Mouse (Mus musculus) cortical plate, adult 2 months (tissue): ENCODE measurements around the gene Gm15737. TPM values are rescaled to one million over a fixed set of nuclear protein-coding genes. Genes with fewer than 3 reads are reported as not detected.

Source experiments
- H3K27ac ChIP-seq: fragments of 200-500 bp; 2 replicates; pipeline ENCODE4 v1.5.1; 2012; ENCODE audit warnings: low read length, control low read depth, inconsistent platforms; ENCODE audit not compliant: insufficient read depth
- H3K4me1 ChIP-seq: fragments of 200-500 bp; 2 replicates; pipeline ENCODE4 v1.6.1; 2011; ENCODE audit warnings: low read length; ENCODE audit not compliant: control insufficient read depth, insufficient read depth
- H3K4me3 ChIP-seq: fragments of 200-500 bp; 2 replicates; pipeline ENCODE4 v1.5.1; 2011; ENCODE audit warnings: mild to moderate bottlenecking, low read length, control low read depth; ENCODE audit not compliant: insufficient read depth
- CTCF ChIP-seq: fragments of 200-500 bp; IDR thresholded peaks from 2 replicates; pipeline ENCODE4 v1.5.1; 2011; ENCODE audit warnings: mild to moderate bottlenecking, control low read depth, low read length; ENCODE audit not compliant: insufficient read depth; ENCODE audit errors: extremely low read depth
- POLR2A ChIP-seq: fragments of 200-500 bp; IDR thresholded peaks from 2 replicates; pipeline ENCODE4 v1.6.1; 2011; ENCODE audit warnings: mild to moderate bottlenecking, low read length, control low read depth; ENCODE audit not compliant: insufficient read depth; ENCODE audit errors: extremely low read depth
- polyA plus RNA-seq: library from polyadenylated mRNA; depleted of rRNA; stranded (reverse); fragments of >200 nt; gene quantifications from 2 replicates; pipeline ENCODE4 v1.2.3, GENCODE M21; 2012; rRNA removed

Gene Gm15737
- polyA plus RNA-seq, 1 experiment: not detected

- H3K27ac ChIP-seq: no peak overlapping the region
- TF ChIP-seq POLR2A (no peak), CTCF (no peak)
- no peak overlapping the region for H3K4me3 ChIP-seq
- no peaks in the 10 kb centered on the region for H3K4me1 ChIP-seq
Observed at GRCm38 (mm10) chr6:92891535-92891934, 22.4 kb downstream of the Gm15737 start.

DNA sequence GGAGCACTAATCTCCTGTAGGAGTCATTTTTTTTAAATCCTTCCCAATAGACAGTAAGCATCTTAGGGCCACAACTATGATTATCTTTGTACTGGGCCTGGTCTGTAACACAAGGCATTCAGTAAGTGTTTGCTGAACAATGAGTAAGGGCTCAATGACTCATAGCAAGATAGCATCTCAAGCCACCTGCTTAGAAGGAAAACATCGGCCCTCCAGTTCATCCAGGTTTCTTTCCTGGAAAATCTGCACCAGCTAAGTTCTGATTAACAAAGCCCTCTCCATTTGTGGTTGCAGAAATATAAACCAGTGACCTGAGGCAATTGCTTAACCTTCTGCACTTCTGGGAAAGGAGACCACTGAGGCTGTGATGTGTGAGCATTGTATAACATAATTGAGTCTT is 34.9 kb downstream of the Gm15737 start:
- no peak overlapping the region for H3K4me3 ChIP-seq
- H3K4me1 ChIP-seq: no peaks in the 10 kb centered on the region
- no peak overlapping the region for H3K27ac ChIP-seq
- TF ChIP-seq POLR2A: no peak
- TF ChIP-seq CTCF: no peak

DNA sequence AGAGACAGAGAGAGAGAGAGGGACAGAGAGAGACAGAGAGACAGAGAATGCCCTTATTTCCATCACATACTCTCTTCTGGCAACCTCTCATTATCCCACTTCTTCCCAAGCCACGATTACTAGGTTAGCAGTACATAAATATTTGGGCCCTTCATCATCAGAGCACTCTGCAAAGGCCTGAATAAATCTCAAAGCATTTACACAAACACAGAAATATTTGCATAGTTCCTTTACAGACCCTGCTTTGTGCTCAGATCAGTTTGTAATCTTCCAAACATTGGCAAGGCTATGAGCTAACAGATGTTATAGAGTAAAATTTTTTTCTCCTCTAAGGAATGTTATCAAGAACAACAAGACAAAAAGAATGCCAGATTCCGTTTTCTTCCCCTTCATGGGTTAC is 35.3 kb downstream of the Gm15737 start:
- H3K4me3 ChIP-seq: no peak overlapping the region
- no peak overlapping the region for H3K27ac ChIP-seq
- no peak for TF ChIP-seq POLR2A
- no peak for TF ChIP-seq CTCF
- H3K4me1 ChIP-seq: no peaks in the 10 kb centered on the region

DNA sequence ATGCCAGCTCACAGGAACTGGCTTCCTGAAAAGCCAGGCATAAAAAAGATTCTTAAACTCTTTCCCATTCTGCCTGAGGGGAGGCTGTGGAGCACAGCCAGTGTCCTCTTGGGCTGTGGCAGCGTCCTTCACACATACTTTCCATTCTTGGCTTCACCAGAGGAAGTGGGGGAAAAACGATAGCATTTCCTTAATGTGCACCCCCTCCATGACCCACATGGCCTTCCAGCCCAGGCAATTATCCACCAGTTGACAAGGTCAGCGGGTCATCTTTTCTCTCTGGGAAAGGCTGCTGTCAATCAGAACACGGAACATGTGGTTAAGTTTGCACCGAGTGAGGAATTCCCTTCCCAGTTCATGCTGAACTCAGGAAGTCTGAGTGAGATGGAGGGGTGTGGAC is 36.8 kb downstream of the Gm15737 start:
- no peak for TF ChIP-seq POLR2A
- TF ChIP-seq CTCF: no peak
- H3K27ac ChIP-seq: no peak overlapping the region
- H3K4me3 ChIP-seq: no peak overlapping the region
- H3K4me1 ChIP-seq: no peaks in the 10 kb centered on the region

DNA sequence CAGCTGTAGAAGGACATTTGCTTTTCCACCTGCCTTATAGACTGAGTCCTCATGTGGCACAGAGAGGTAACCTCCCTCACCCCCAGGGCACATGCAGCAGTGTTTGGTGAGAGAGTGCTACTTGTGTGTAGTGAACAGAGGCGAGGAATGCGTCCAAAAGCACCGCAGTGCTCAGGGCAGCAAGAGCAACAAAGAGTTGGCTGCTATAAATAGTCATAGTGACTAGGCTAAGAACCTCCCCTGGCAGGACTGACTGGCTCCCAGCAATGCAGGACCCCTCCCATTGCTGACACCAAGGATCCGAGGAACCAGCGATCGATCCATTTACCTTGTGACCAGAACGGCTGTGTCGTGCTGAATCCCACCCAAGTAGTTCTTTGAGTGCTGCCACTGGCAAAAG is 40.2 kb downstream of the Gm15737 start:
- H3K27ac ChIP-seq: no peak overlapping the region
- no peaks in the 10 kb centered on the region for H3K4me1 ChIP-seq
- H3K4me3 ChIP-seq: no peak overlapping the region
- no peak for TF ChIP-seq CTCF
- TF ChIP-seq POLR2A: no peak

- TF ChIP-seq POLR2A: no peak
- no peak for TF ChIP-seq CTCF
- H3K4me3 ChIP-seq: no peak overlapping the region
- H3K27ac ChIP-seq: no peak overlapping the region
- H3K4me1 ChIP-seq: no peaks in the 10 kb centered on the region
Observed at GRCm38 (mm10) chr6:92910611-92911010, 41.5 kb downstream of the Gm15737 start.

DNA sequence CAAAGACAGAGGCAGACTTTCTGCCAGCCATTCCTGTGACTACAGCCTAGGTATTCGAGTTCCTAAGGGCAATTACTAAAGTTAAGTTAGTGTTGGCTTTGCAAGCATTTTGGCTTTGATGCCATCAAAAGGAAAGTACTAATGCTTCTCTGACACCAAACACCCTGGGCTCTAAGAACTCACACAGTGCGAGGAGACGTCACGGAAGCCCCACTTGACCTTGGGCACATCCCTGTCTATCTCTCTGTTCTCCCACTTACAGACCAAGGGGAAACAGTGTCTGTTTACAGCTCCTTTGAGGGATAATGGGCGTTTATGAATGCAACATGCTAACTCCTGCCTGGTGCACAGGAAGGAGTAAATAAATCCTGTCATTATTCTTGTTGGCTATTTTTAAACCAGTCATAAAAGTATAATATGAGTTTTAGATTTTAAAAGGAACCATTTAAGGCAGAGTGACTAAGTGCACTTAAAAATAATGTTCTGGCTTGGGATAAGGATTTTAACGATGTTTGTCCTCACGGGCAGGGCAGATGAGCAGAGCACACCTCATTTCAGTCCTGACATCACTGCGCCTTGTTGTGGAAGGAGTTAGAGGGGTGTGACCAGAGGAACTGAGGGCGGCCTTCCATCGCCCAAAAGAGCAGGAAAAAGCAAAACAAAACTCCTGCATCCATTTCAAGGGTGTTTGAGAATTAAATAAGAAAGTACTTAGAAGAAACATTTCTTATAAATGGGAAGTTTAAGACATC is 52.0 kb downstream of the Gm15737 start:
- Histone ChIP-seq H3K4me1 (no peaks in the 10 kb centered on the region), H3K27ac (no peak overlapping the region), H3K4me3 (no peak overlapping the region)
- TF ChIP-seq CTCF (no peak), POLR2A (no peak)

DNA sequence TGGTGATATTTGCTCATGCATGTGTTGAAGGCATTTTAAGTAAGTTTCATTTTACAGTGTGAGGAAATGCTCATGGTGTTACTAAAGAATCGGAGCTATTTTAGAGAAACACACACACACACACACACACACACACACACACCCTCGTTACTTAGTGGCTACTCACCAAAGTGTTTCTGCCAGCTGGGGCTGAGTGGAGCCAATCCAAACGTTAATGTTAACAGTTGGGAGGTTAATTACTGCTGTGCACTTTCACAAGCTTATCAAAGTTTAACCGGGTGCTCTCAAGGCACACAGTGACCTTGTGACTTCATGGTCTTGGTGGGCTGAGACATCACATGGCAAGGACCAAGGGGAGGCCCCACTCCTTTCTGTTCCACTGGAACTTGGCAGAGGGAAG is 52.7 kb downstream of the Gm15737 start:
- Histone ChIP-seq H3K4me1 (no peaks in the 10 kb centered on the region), H3K4me3 (no peak overlapping the region), H3K27ac (no peak overlapping the region)
- no peak for TF ChIP-seq CTCF
- no peak for TF ChIP-seq POLR2A

- TF ChIP-seq CTCF (no peak), POLR2A (no peak)
- no peak overlapping the region for H3K27ac ChIP-seq
- no peaks in the 10 kb centered on the region for H3K4me1 ChIP-seq
- H3K4me3 ChIP-seq: no peak overlapping the region
Observed at GRCm38 (mm10) chr6:92924536-92924935, 55.4 kb downstream of the Gm15737 start.

- Histone ChIP-seq H3K4me1 (no peaks in the 10 kb centered on the region), H3K27ac (no peak overlapping the region), H3K4me3 (no peak overlapping the region)
- TF ChIP-seq POLR2A: no peak
- no peak for TF ChIP-seq CTCF
Observed at GRCm38 (mm10) chr6:92928261-92928660, 59.1 kb downstream of the Gm15737 start.

Other genes with a start within 250 kb of the Gm15737 start
- gene Prickle2, start 163.2 kb upstream of the Gm15737 start, polyA plus RNA-seq: 58.6 and 62.6 TPM in 2 replicates
- 0.08 TPM in 2 replicates for gene A730049H05Rik, start 52.9 kb upstream of the Gm15737 start, polyA plus RNA-seq
- gene Adamts9, start 74.1 kb downstream of the Gm15737 start, polyA plus RNA-seq: 1.1 and 1.2 TPM in 2 replicates